Mouse (Mus musculus) monocyte, adult 59 days (primary cell): ENCODE measurements around the gene Dbr1. TPM values are rescaled to one million over a fixed set of nuclear protein-coding genes. Genes with fewer than 3 reads are reported as not detected.

Source experiments
- total RNA-seq, 2 experiments: library from RNA; stranded (reverse); gene quantifications; one replicate each; pipeline ENCODE4 v1.2.4; 2023

Dbr1 gene
- 10 to 100 TPM; 12.4 to 12.6 TPM for total RNA-seq

GRCm38 (mm10) chr9:99575677-99576480 is at the start of gene Dbr1:
Gene Dbr1, plus strand, starts transcription at chr9:99575799.

GRCm38 (mm10) chr9:99568347-99569070 is 7.1 kb upstream of the Dbr1 start, which contains the start of gene Armc8:
Gene Armc8, minus strand, starts transcription at chr9:99568899.

GRCm38 (mm10) chr9:99612202-99612601 is 36.6 kb downstream of the Dbr1 start, which contains the start of gene A4gnt:
Gene A4gnt, plus strand, starts transcription at chr9:99612502.

GRCm38 (mm10) chr9:99629281-99630011 is 53.8 kb downstream of the Dbr1 start, which contains the start of gene Dzip1l:
Gene Dzip1l, plus strand, starts transcription at chr9:99629496.

Other genes with a start within 250 kb of the Dbr1 start
- not detected for gene Esyt3, start 217.2 kb upstream of the Dbr1 start, total RNA-seq
- gene Mras, start 138.4 kb upstream of the Dbr1 start, total RNA-seq, result 1 to 10 TPM; 3.9 to 7.5 TPM
- gene Nme9, start 124.3 kb upstream of the Dbr1 start, total RNA-seq, result not detected
- gene Armc8, start 6.9 kb upstream of the Dbr1 start, total RNA-seq, result 10 to 100 TPM; 17.7 to 18.9 TPM
- gene A4gnt, start 36.7 kb downstream of the Dbr1 start, total RNA-seq, result not detected
- gene Dzip1l, start 53.7 kb downstream of the Dbr1 start, total RNA-seq, result not detected
- gene Cldn18, start 141.5 kb downstream of the Dbr1 start, total RNA-seq, result not detected